ENCODE assay signal across 8 mouse cellular contexts in genomic region chr10:80622661-80623456, GRCm38 (mm10). TPM values are rescaled to one million over a fixed set of nuclear protein-coding genes. Genes with fewer than 3 reads are reported as not detected.
DNase-seq lines count a peak whose midpoint lies in the region; ATAC-seq lines count a peak whose summit lies in the region.

Gene Csnk1g2, plus strand, starts transcription at chr10:80622838.

- H3K4me3 ChIP-seq in forebrain, embryonic 16.5 days (replicated peaks; ENCODE audit: low read length): peak within 1 kb of the TSS; percentile 66
- H3K4me3 ChIP-seq in hindbrain, embryonic 10.5 days: peak within 1 kb of the TSS; percentile 77

- no peaks in the 10 kb centered on the region for H3K9me3 ChIP-seq in forebrain, embryonic 16.5 days (ENCODE audit: control insufficient read depth, low read length)
- no peaks in the 10 kb centered on the region for H3K9me3 ChIP-seq in hindbrain, embryonic 10.5 days

- DNase-seq in cerebellum, postnatal 4 days (ENCODE audit: low spot score in 2 of 2): no peak
- DNase-seq in adrenal gland, postnatal 36 days: peak; percentile 40 to 62
- DNase-seq in hindbrain, embryonic 10.5 days (ENCODE audit: low spot score): no peak
- peak; percentile 45 to 57 for DNase-seq in layer of hippocampus, postnatal 10 days (ENCODE audit: low spot score in 2 of 2)
- DNase-seq in lung, postnatal 10 days: peak; percentile 75
- DNase-seq in skeletal muscle tissue, adult 2 months (ENCODE audit: low read depth, low spot score): peak; percentile 43

- peak; percentile 26; the same call in 1 of the 2 replicates for ATAC-seq in cerebellum, adult (ENCODE audit: insufficient number of reproducible peaks, low FRiP score, low TSS enrichment)
- ATAC-seq in forebrain, embryonic 16.5 days: no peak

- peak within 1 kb of the TSS; percentile 86 for H3K4me2 ChIP-seq in forebrain, embryonic 16.5 days (ENCODE audit: low read length)

- peak within 1 kb of the TSS; percentile 92 for H3K9ac ChIP-seq in forebrain, embryonic 16.5 days (replicated peaks; ENCODE audit: low read depth, low read length)

- H3K36me3 ChIP-seq in forebrain, embryonic 16.5 days (ENCODE audit: control insufficient read depth, insufficient read depth): no peaks in the 10 kb centered on the region
- H3K36me3 ChIP-seq in hindbrain, embryonic 10.5 days: peaks cover 17% of the 10 kb centered on the region

- H3K27me3 ChIP-seq in forebrain, embryonic 16.5 days (replicated peaks; ENCODE audit: control insufficient read depth, insufficient read depth, low read length): no peaks in the 10 kb centered on the region
- no peaks in the 10 kb centered on the region for H3K27me3 ChIP-seq in hindbrain, embryonic 10.5 days (ENCODE audit: insufficient read depth, poor library complexity, severe bottlenecking)

- peaks cover 28% of the 10 kb centered on the region for H3K4me1 ChIP-seq in forebrain, embryonic 16.5 days (replicated peaks; ENCODE audit: control insufficient read depth, insufficient read depth, low read length)
- H3K4me1 ChIP-seq in hindbrain, embryonic 10.5 days (replicated peaks): peaks cover 62% of the 10 kb centered on the region

- WGBS in forebrain, embryonic 16.5 days: under 1% methylated on average over 80 of the region's 85 CpGs
- under 1% methylated on average over 83 of the region's 85 CpGs for WGBS in hindbrain, embryonic 10.5 days

- peak within 1 kb of the TSS; percentile 99 for H3K27ac ChIP-seq in forebrain, embryonic 16.5 days (ENCODE audit: low read length)
- H3K27ac ChIP-seq in hindbrain, embryonic 10.5 days: peak within 1 kb of the TSS; percentile 96

RNA-seq across cellular contexts. Expression of gene Csnk1g2, which starts in this region (rescaled TPM):
- 100 to 1,000 TPM; 129 to 135 TPM for total RNA-seq in adrenal gland, postnatal 36 days (2021)
- 91.3 and 96.9 TPM in 2 replicates for polyA plus RNA-seq in forebrain, embryonic 16.5 days (2015; fragmentation: Nextera tagmentation; extraction: Ambion mirVana)
- 169 and 180 TPM in 2 replicates for polyA plus RNA-seq in hindbrain, embryonic 10.5 days (2016; fragmentation: Nextera tagmentation; extraction: Ambion mirVana)
- 100 to 1,000 TPM; 146 to 157 TPM for total RNA-seq in layer of hippocampus, postnatal 10 days (2021)

Comparison
In these comparisons a context has a peak if more than half of its experiments do, and no peak if none do; other contexts are left out.
1. DNase-seq: peak in adrenal gland, postnatal 36 days (2 of 2), layer of hippocampus, postnatal 10 days (2 of 2), lung, postnatal 10 days (single experiment) and skeletal muscle tissue, adult 2 months (single experiment); none in cerebellum, postnatal 4 days (0 of 2) and hindbrain, embryonic 10.5 days (single experiment).